Mouse (Mus musculus): ENCODE results near the gene Ext2. TPM values are rescaled to one million over a fixed set of nuclear protein-coding genes. Genes with fewer than 3 reads are reported as not detected.

Gene Ext2
- polyA plus RNA-seq, 1 experiment from 2014 or later = 22.6 TPM

GRCm38 (mm10) chr2:93729585-93729984 lies 92.8 kb downstream of the Ext2 start:
- no peak overlapping the region for H3K9ac ChIP-seq (replicated peaks)
- WGBS (ENCODE audit: insufficient replicate concordance) = 83% methylated on average over 11 of the region's 11 CpGs
- H3K4me3 ChIP-seq (ENCODE audit: low read depth, low read length) = no peak overlapping the region

DNA sequence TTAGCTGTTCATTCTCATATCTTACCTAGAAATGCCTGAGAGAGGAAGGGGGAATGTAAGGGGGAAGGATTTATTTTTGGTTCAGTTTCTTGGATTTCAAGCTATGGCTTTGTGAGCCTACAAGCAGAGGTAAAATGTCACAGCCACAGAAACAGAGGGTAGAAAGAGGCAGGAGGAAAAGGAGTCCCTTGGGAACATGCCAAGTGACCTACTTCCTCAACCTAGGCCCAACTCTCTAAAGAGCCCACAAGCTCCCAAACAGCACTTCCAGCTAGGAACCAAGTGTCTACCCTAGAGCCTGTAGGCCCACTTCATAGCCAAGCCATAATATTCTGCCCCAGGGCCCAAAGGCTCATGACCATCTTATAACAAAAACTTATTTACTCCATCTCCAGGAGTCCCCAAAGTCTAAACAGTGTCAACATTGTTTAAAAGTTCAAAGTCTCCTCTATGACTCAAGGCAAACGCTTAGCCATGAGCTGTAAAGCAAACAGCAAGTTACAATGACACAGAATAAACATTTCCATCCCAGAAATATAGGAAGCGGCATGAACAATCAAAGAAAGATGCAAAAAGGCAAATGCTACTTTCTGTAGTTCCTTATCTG lies 99.1 kb downstream of the Ext2 start:
- H3K36me3 ChIP-seq (replicated peaks; ENCODE audit: insufficient read depth, low read length) = 0 out of 2 replicates have a peak, but pooled peaks cover 2% of the 10 kb centered on the region
- no peak for DNase-seq
- H3K27ac ChIP-seq (ENCODE audit: low read depth) = peak overlapping the region; percentile 87
- H3K9me3 ChIP-seq (ENCODE audit: low read length) = 0 out of 2 replicates have a peak, but pooled peaks cover 3% of the 10 kb centered on the region
- peak; percentile 81 for ATAC-seq
- TF ChIP-seq EP300 (IDR thresholded peaks at IDR 0.05; ENCODE audit: low read depth) = no peak
- TF ChIP-seq CTCF (IDR thresholded peaks at IDR 0.05; ENCODE audit: low read depth) = no peak
- no peak overlapping the region for H3K4me3 ChIP-seq (ENCODE audit: low read depth, low read length)
- WGBS (ENCODE audit: insufficient replicate concordance) = 65% methylated on average over 2 of the region's 2 CpGs
- H3K4me1 ChIP-seq (ENCODE audit: insufficient read depth) = peaks cover 16% of the 10 kb centered on the region
- no peak overlapping the region for H3K4me2 ChIP-seq (ENCODE audit: low read depth, low read length)
- no peak overlapping the region for H3K9ac ChIP-seq (replicated peaks)
- H3K27me3 ChIP-seq (ENCODE audit: insufficient read depth, low read length) = no peaks in the 10 kb centered on the region

More at GRCm38 (mm10) chr2:93729585-93729984, 92.8 kb downstream of the Ext2 start:
- ATAC-seq = no peak
- H3K4me2 ChIP-seq (ENCODE audit: low read depth, low read length) = no peak overlapping the region
- H3K36me3 ChIP-seq (replicated peaks; ENCODE audit: insufficient read depth, low read length) = peaks cover 6% of the 10 kb centered on the region; the same call in 1 of the 2 replicates
- DNase-seq = no peak
- TF ChIP-seq CTCF (IDR thresholded peaks at IDR 0.05; ENCODE audit: low read depth) (no peak), EP300 (IDR thresholded peaks at IDR 0.05; ENCODE audit: low read depth) (no peak)
- no peaks in the 10 kb centered on the region for H3K4me1 ChIP-seq (ENCODE audit: insufficient read depth)
- no peak overlapping the region for H3K27ac ChIP-seq (ENCODE audit: low read depth)
- H3K9me3 ChIP-seq (ENCODE audit: low read length) = 0 out of 2 replicates have a peak, but pooled peaks cover 3% of the 10 kb centered on the region
- H3K27me3 ChIP-seq (ENCODE audit: insufficient read depth, low read length) = no peaks in the 10 kb centered on the region

DNA sequence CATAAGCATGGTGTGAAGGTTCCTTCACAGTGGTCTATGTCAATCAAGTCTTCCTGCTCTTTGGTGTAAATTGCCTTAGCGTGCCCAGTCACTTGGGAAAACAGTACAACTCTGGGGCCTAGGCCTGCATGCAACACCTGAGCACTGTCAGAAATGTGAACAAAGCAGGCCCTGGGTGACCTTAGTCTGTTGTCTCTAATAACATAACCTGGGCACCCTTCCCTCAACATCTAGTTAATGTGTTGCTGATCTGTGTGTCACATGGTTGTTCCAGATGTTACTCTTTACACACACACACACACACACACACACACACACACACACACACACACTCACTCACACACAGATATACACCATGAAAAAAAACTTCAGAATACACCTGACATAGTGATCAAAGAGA lies 101.4 kb downstream of the Ext2 start:
- 76% methylated on average over 1 of the region's 1 CpGs for WGBS (ENCODE audit: insufficient replicate concordance)
- peak; percentile 25 for DNase-seq

GRCm38 (mm10) chr2:93719792-93720675 lies 102.3 kb downstream of the Ext2 start:
- Histone ChIP-seq H3K36me3 (replicated peaks; ENCODE audit: insufficient read depth, low read length) (0 out of 2 replicates have a peak, but pooled peaks cover 2% of the 10 kb centered on the region), H3K9ac (replicated peaks) (peak overlapping the region; percentile 12; the same call in 1 of the 2 replicates), H3K27ac (ENCODE audit: low read depth) (peak overlapping the region; percentile 74), H3K27me3 (ENCODE audit: insufficient read depth, low read length) (no peaks in the 10 kb centered on the region), H3K9me3 (ENCODE audit: low read length) (0 out of 2 replicates have a peak, but pooled peaks cover 1% of the 10 kb centered on the region), H3K4me3 (ENCODE audit: low read depth, low read length) (no peak overlapping the region), H3K4me2 (ENCODE audit: low read depth, low read length) (no peak overlapping the region), H3K4me1 (ENCODE audit: insufficient read depth) (peaks cover 16% of the 10 kb centered on the region)
- WGBS (ENCODE audit: insufficient replicate concordance) = 84% methylated on average over 9 of the region's 9 CpGs
- TF ChIP-seq EP300 (IDR thresholded peaks at IDR 0.05; ENCODE audit: low read depth) (no peak), CTCF (IDR thresholded peaks at IDR 0.05; ENCODE audit: low read depth) (no peak)
- ATAC-seq = no peak
- DNase-seq = no peak

More for the DNA sequence above, 101.4 kb downstream of the Ext2 start:
- Histone ChIP-seq H3K27me3 (ENCODE audit: insufficient read depth, low read length) (no peaks in the 10 kb centered on the region), H3K4me1 (ENCODE audit: insufficient read depth) (peaks cover 16% of the 10 kb centered on the region), H3K9ac (replicated peaks) (no peak overlapping the region), H3K4me3 (ENCODE audit: low read depth, low read length) (no peak overlapping the region), H3K27ac (ENCODE audit: low read depth) (peak overlapping the region; percentile 74), H3K4me2 (ENCODE audit: low read depth, low read length) (no peak overlapping the region), H3K36me3 (replicated peaks; ENCODE audit: insufficient read depth, low read length) (0 out of 2 replicates have a peak, but pooled peaks cover 2% of the 10 kb centered on the region), H3K9me3 (ENCODE audit: low read length) (0 out of 2 replicates have a peak, but pooled peaks cover 3% of the 10 kb centered on the region)
- no peak for TF ChIP-seq CTCF (IDR thresholded peaks at IDR 0.05; ENCODE audit: low read depth)
- no peak for TF ChIP-seq EP300 (IDR thresholded peaks at IDR 0.05; ENCODE audit: low read depth)
- peak; percentile 93 for ATAC-seq

DNA sequence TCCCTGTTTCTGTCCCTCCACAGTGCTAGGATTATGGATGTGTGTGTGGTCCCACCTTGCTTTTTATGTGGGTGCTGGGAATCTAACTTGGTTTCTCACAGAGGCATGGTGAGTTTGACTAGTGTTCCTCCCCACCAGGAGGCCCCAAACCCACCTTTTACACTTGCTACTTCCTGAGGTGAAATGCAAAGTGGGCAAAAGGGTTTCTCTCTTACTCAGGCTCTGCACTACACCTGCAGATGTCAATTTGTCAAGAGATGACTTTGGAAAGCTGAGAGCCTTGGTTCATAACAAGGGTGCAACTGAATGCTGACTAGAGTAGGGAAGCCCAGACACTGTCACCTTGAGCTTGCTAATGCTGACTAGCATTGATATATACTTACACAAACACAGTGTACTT lies 109.1 kb downstream of the Ext2 start:
- no peak for TF ChIP-seq CTCF (IDR thresholded peaks at IDR 0.05; ENCODE audit: low read depth)
- ATAC-seq = no peak
- Histone ChIP-seq H3K4me1 (ENCODE audit: insufficient read depth) (no peaks in the 10 kb centered on the region), H3K4me2 (ENCODE audit: low read depth, low read length) (no peak overlapping the region), H3K9me3 (ENCODE audit: low read length) (no peaks in the 10 kb centered on the region), H3K36me3 (replicated peaks; ENCODE audit: insufficient read depth, low read length) (no peaks in the 10 kb centered on the region), H3K27ac (ENCODE audit: low read depth) (no peak overlapping the region), H3K4me3 (ENCODE audit: low read depth, low read length) (no peak overlapping the region), H3K27me3 (ENCODE audit: insufficient read depth, low read length) (no peaks in the 10 kb centered on the region), H3K9ac (replicated peaks) (no peak overlapping the region)
- no peak for DNase-seq

- no peak for DNase-seq
- Histone ChIP-seq H3K4me2 (ENCODE audit: low read depth, low read length) (no peak overlapping the region), H3K4me3 (ENCODE audit: low read depth, low read length) (no peak overlapping the region), H3K9ac (replicated peaks) (no peak overlapping the region), H3K27me3 (ENCODE audit: insufficient read depth, low read length) (no peaks in the 10 kb centered on the region), H3K4me1 (ENCODE audit: insufficient read depth) (no peaks in the 10 kb centered on the region), H3K9me3 (ENCODE audit: low read length) (no peaks in the 10 kb centered on the region), H3K36me3 (replicated peaks; ENCODE audit: insufficient read depth, low read length) (no peaks in the 10 kb centered on the region), H3K27ac (ENCODE audit: low read depth) (no peak overlapping the region)
- WGBS (ENCODE audit: insufficient replicate concordance) = 78% methylated on average over 3 of the region's 3 CpGs
- TF ChIP-seq EP300 (IDR thresholded peaks at IDR 0.05; ENCODE audit: low read depth) = no peak
- no peak for TF ChIP-seq CTCF (IDR thresholded peaks at IDR 0.05; ENCODE audit: low read depth)
- no peak for ATAC-seq
These were observed 110.9 kb downstream of the Ext2 start for GRCm38 (mm10) chr2:93711460-93711859.

Data from liver, postnatal 0 days (tissue).